Mouse (Mus musculus): ENCODE data around the gene Smim26. TPM values are rescaled to one million over a fixed set of nuclear protein-coding genes. Genes with fewer than 3 reads are reported as not detected.

Smim26 gene
- polyA plus RNA-seq, 1 experiment from 2014 or later, result 35.6 TPM

DNA sequence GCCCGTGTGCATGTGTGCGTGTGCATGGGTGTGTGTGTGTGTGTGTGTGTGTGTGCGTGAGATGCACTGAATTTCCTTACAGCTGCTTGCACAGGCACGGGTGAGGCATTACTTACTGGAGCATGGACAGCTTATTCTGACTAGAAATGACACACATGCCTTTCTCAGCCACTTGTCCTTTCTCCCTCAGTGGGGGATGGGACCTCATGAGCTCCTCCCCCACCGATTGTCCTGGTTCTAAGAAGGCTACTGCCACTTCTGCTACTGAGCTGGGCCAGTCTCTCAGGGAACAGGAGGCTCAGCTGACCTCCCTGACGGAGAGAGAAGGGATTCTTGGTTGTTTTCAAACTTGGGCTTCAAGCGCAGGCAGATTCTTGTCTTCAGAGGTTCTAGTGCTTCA, 46.2 kb downstream of the Smim26 start:
- no peak for ATAC-seq (ENCODE audit: insufficient number of reproducible peaks, low FRiP score, low TSS enrichment, low read depth)
- H3K27ac ChIP-seq (replicated peaks; ENCODE audit: low read depth, low read length), result no peak overlapping the region
- DNase-seq (ENCODE audit: low spot score), result no peak
- H3K4me2 ChIP-seq (ENCODE audit: low read depth, severe bottlenecking), result no peak overlapping the region
- H3K27me3 ChIP-seq (ENCODE audit: control insufficient read depth, insufficient read depth, low read length), result no peaks in the 10 kb centered on the region
- H3K36me3 ChIP-seq (ENCODE audit: control insufficient read depth, insufficient read depth, low read length), result no peaks in the 10 kb centered on the region
- H3K4me1 ChIP-seq (ENCODE audit: control insufficient read depth, insufficient read depth, low read length), result no peaks in the 10 kb centered on the region
- no peak overlapping the region for H3K9ac ChIP-seq (ENCODE audit: low read length)
- 80% methylated on average over 7 of the region's 7 CpGs for WGBS
- no peak overlapping the region for H3K4me3 ChIP-seq (ENCODE audit: low read depth, low read length)
- H3K9me3 ChIP-seq (ENCODE audit: control insufficient read depth, low read length), result no peaks in the 10 kb centered on the region

DNA sequence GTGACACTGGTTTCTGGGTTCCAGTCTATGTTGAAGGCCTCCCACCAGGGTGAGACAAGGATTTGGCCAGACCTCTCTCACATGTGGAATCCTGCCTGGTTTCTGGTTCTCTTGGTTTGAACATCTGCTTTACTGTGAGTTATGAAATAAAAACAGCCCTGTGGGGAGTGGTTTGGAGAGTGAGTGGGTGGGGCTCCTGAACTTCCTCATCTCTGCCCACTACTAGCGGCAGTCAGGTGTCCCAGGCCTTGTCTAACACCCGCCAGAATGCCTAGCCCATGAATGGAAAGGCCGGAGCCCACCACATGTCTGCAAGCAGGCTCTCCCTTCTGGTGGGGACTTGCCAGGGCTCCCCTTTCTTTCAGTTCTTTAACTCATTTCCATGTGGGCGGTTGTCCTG, 48.1 kb downstream of the Smim26 start:
- Histone ChIP-seq H3K9ac (ENCODE audit: low read length) (no peak overlapping the region), H3K4me1 (ENCODE audit: control insufficient read depth, insufficient read depth, low read length) (no peaks in the 10 kb centered on the region), H3K9me3 (ENCODE audit: control insufficient read depth, low read length) (no peaks in the 10 kb centered on the region), H3K27ac (replicated peaks; ENCODE audit: low read depth, low read length) (no peak overlapping the region), H3K4me2 (ENCODE audit: low read depth, severe bottlenecking) (no peak overlapping the region), H3K36me3 (ENCODE audit: control insufficient read depth, insufficient read depth, low read length) (no peaks in the 10 kb centered on the region), H3K4me3 (ENCODE audit: low read depth, low read length) (no peak overlapping the region), H3K27me3 (ENCODE audit: control insufficient read depth, insufficient read depth, low read length) (no peaks in the 10 kb centered on the region)
- DNase-seq (ENCODE audit: low spot score) (no peak), ATAC-seq (ENCODE audit: insufficient number of reproducible peaks, low FRiP score, low TSS enrichment, low read depth) (no peak)
- WGBS, result 91% methylated on average over 4 of the region's 4 CpGs

Small RNA genes within 50 kb of the gene (microRNA-seq; reads per million reads assigned to microRNA genes)
- not detected for gene Gm24823

Other genes with a start within 250 kb of the Smim26 start
- gene Kat14, start 225.1 kb upstream of the Smim26 start, polyA plus RNA-seq (2014; fragmentation: Nextera tagmentation; extraction: Ambion mirVana), result 43.9 and 47.8 TPM in 2 replicates
- 1.7 TPM in 1 of 2 replicates, not detected in the other for gene Pet117, start 225.1 kb upstream of the Smim26 start, polyA plus RNA-seq (2014; fragmentation: Nextera tagmentation; extraction: Ambion mirVana)
- gene Dzank1, start 66.6 kb upstream of the Smim26 start, polyA plus RNA-seq (2014; fragmentation: Nextera tagmentation; extraction: Ambion mirVana), result 1.0 and 2.7 TPM in 2 replicates
- gene Polr3f, start 66.3 kb upstream of the Smim26 start, polyA plus RNA-seq (2014; fragmentation: Nextera tagmentation; extraction: Ambion mirVana), result 32.2 and 33.9 TPM in 2 replicates
- 70.1 and 71.0 TPM in 2 replicates for gene Rbbp9, start 43.2 kb upstream of the Smim26 start, polyA plus RNA-seq (2014; fragmentation: Nextera tagmentation; extraction: Ambion mirVana)
- 103 and 104 TPM in 2 replicates for gene Sec23b, start 37.8 kb upstream of the Smim26 start, polyA plus RNA-seq (2014; fragmentation: Nextera tagmentation; extraction: Ambion mirVana)
- gene Dtd1, start 5.8 kb downstream of the Smim26 start, polyA plus RNA-seq (2014; fragmentation: Nextera tagmentation; extraction: Ambion mirVana), result 32.3 and 40.7 TPM in 2 replicates
- gene Scp2d1, start 229.6 kb downstream of the Smim26 start, polyA plus RNA-seq (2014; fragmentation: Nextera tagmentation; extraction: Ambion mirVana), result not detected in 2 replicates